Mouse (Mus musculus) CH12.LX (cell line): ENCODE results near the gene Car10.

Experiments
- BHLHE40 ChIP-seq: IDR thresholded peaks from 2 replicates; pipeline ENCODE4 v1.6.1; 2011; ENCODE audit warnings: mild to moderate bottlenecking, low read depth, low read length, improper control_type of control experiment
- CTCF ChIP-seq, 2 experiments: IDR thresholded peaks in 1 of 2; conservative IDR thresholded peaks in 1 of 2; 2 replicates each; pipeline ENCODE4 v1.5.1; 2011 to 2012; ENCODE audit warnings: low read depth in 2 of 2, low read length in 2 of 2, improper control_type of control experiment in 1 of 2, inconsistent platforms in 1 of 2, mild to moderate bottlenecking in 1 of 2, moderate library complexity in 1 of 2
- E2F4 ChIP-seq: IDR thresholded peaks from 2 replicates; pipeline ENCODE4 v1.6.1; 2011; ENCODE audit warnings: low read depth, low read length, improper control_type of control experiment; ENCODE audit not compliant: insufficient replicate concordance
- ELF1 ChIP-seq: IDR thresholded peaks from 2 replicates; pipeline ENCODE4 v1.6.1; 2014; ENCODE audit warnings: low read depth, mild to moderate bottlenecking, inconsistent platforms, low read length, improper control_type of control experiment
- ETS1 ChIP-seq: conservative IDR thresholded peaks from 2 replicates; pipeline ENCODE4 v1.6.1; 2012; ENCODE audit warnings: low read depth, mild to moderate bottlenecking, inconsistent platforms, low read length, improper control_type of control experiment, moderate library complexity
- GABPA ChIP-seq: IDR thresholded peaks from 2 replicates; pipeline ENCODE4 v1.6.1; 2012; ENCODE audit warnings: low read depth, low read length, improper control_type of control experiment, inconsistent platforms; ENCODE audit not compliant: insufficient replicate concordance
- KAT2A ChIP-seq: IDR thresholded peaks from 2 replicates; pipeline ENCODE4 v1.6.1; 2012; ENCODE audit warnings: low read length, improper control_type of control experiment, inconsistent platforms; ENCODE audit not compliant: insufficient replicate concordance
- NELFE ChIP-seq: IDR thresholded peaks from 2 replicates; pipeline ENCODE4 v1.6.1; 2011; ENCODE audit warnings: low read depth, low read length, improper control_type of control experiment
- USF2 ChIP-seq: conservative IDR thresholded peaks from 2 replicates; pipeline ENCODE4 v1.6.1; 2011; ENCODE audit warnings: low read depth, low read length, improper control_type of control experiment
- ZMIZ1 ChIP-seq: IDR thresholded peaks from 2 replicates; pipeline ENCODE4 v1.6.1; 2012; ENCODE audit warnings: low read depth, mild to moderate bottlenecking, inconsistent platforms, low read length, improper control_type of control experiment

DNA sequence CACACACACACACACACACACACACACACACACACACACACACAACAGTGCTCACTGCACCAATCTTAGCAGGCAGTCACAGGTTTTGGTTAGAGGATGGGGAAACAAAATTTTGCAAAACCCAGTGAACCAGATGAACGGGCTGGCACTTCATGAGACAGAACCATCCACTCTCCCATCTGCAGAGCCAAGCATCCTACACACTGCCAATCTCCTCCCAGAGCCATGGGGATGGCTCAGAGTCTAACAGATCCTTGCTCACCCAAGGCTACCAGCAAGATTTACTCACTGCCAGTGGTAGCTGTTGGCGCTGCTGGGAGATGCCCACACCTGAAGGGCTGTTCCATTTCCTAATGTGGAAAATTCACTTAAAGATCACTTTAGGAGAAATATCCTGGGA, 479.6 kb downstream of the Car10 start:
- TF ChIP-seq NELFE: no peak
- TF ChIP-seq USF2: no peak
- TF ChIP-seq E2F4: no peak
- no peak for TF ChIP-seq CTCF (conservative IDR thresholded peaks at IDR 0.05 in 1 of 2, IDR thresholded peaks at IDR 0.05 in 1 of 2; ENCODE audit: low read depth in 2 of 2, low read length in 2 of 2)
- no peak for TF ChIP-seq GABPA
- no peak for TF ChIP-seq ETS1
- TF ChIP-seq ELF1: no peak
- no peak for TF ChIP-seq BHLHE40
- TF ChIP-seq ZMIZ1: no peak
- TF ChIP-seq KAT2A: no peak
